Mouse (Mus musculus) right cerebral cortex, postnatal 4 days (tissue): ENCODE measurements around the gene Gpatch8.

Source experiments
- DNase-seq: peaks from one replicate; pipeline ENCODE4 v3.0.0-alpha.2; 2022

Gpatch8 gene

GRCm38 (mm10) chr11:102495114-102495513 is 61.1 kb downstream of the Gpatch8 start:
- no peak for DNase-seq

- no peak for DNase-seq
Observed at GRCm38 (mm10) chr11:102494063-102494650, 62.0 kb downstream of the Gpatch8 start.

- no peak for DNase-seq
Observed at GRCm38 (mm10) chr11:102493241-102493640, 63.0 kb downstream of the Gpatch8 start.

- DNase-seq = no peak
Observed at GRCm38 (mm10) chr11:102487901-102488300, 68.3 kb downstream of the Gpatch8 start.

- DNase-seq = peak; percentile 36
Observed at GRCm38 (mm10) chr11:102486733-102487386, 69.3 kb downstream of the Gpatch8 start.

GRCm38 (mm10) chr11:102481779-102482178 is 74.4 kb downstream of the Gpatch8 start:
- DNase-seq = no peak

- DNase-seq = no peak
Observed at GRCm38 (mm10) chr11:102480897-102481296, 75.3 kb downstream of the Gpatch8 start.

GRCm38 (mm10) chr11:102480111-102480510 is 76.1 kb downstream of the Gpatch8 start:
- DNase-seq = no peak

GRCm38 (mm10) chr11:102479581-102479980 is 76.6 kb downstream of the Gpatch8 start:
- no peak for DNase-seq

GRCm38 (mm10) chr11:102478671-102479070 is 77.5 kb downstream of the Gpatch8 start:
- no peak for DNase-seq

- no peak for DNase-seq
Observed at GRCm38 (mm10) chr11:102475027-102475426, 81.2 kb downstream of the Gpatch8 start.

- DNase-seq = no peak
Observed at GRCm38 (mm10) chr11:102469648-102470357, 86.4 kb downstream of the Gpatch8 start, which contains the start of gene Itga2b. Gene Itga2b, minus strand, starts transcription at chr11:102470122.

- peak; percentile 87 for DNase-seq
Observed at GRCm38 (mm10) chr11:102467041-102467631, 89.1 kb downstream of the Gpatch8 start.

GRCm38 (mm10) chr11:102465713-102466436 is 90.3 kb downstream of the Gpatch8 start:
- DNase-seq = peak; percentile 53

- DNase-seq = no peak
Observed at GRCm38 (mm10) chr11:102464901-102465300, 91.3 kb downstream of the Gpatch8 start.

GRCm38 (mm10) chr11:102461764-102462163 is 94.4 kb downstream of the Gpatch8 start:
- no peak for DNase-seq

- no peak for DNase-seq
Observed at GRCm38 (mm10) chr11:102460541-102460940, 95.7 kb downstream of the Gpatch8 start.

GRCm38 (mm10) chr11:102455740-102456396 is 100.3 kb downstream of the Gpatch8 start:
- DNase-seq = peak; percentile 65

- DNase-seq = no peak
Observed at GRCm38 (mm10) chr11:102453131-102453530, 103.1 kb downstream of the Gpatch8 start.

- DNase-seq = no peak
Observed at GRCm38 (mm10) chr11:102449043-102450008, 106.9 kb downstream of the Gpatch8 start.

GRCm38 (mm10) chr11:102448327-102448726 is 107.9 kb downstream of the Gpatch8 start:
- DNase-seq = no peak
